Mouse (Mus musculus) kidney, adult 8-10 months (tissue): ENCODE measurements at regions not wholly inside any gene's neighbourhood (a gene's known extent, or its start where the extent isn't known, plus 50 kb on each side); places are given as distances from the start of the nearest gene placed in this dataset.
"Not testable (repeated sequence)": the region's sequence is repeated elsewhere in the genome, so short reads cannot be mapped to it uniquely, and the experiment has no call there.

Experiments
- DNase-seq, 2 experiments: peaks; one replicate each; pipeline ENCODE4 v3.0.0; 2022

DNA sequence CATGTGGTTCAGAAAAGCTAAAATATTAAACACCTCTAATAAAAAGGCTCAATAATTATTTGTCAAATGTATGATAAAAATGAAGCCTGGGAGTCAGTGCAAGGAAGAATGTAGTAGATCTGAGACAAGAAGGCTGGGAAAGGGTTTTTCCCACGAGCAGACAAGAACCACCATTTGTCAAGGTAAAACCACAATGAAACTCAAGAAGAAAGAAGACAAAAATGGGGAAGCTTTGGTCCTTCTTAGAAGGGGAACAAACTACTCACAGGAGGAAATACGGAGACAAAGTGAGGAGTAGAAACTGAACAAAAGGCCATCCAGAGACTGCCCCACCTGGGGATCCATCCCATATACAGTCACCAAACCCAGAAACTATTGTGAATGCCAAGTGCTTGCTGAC, 420.0 kb downstream of the Hs3st1 start:
- no peak for DNase-seq

DNA sequence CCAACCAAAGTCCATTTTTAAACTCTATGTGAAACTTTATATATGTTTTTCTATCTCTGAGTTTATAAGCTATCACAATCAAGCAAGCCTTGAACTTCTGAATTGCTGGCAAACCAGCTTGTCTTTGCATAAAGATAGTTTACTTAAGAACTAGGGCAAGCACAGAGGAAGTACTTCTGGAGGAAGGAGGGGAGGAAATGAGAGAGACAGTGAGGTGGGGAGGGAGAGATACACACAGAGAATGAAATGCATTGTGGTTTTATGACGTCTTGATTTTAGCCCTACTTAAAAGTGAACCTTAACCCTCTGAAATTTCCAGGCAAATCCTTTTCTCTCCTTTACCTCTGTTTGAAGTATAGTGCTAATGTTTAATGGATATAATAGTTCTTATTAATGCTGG, 421.0 kb downstream of the Hs3st1 start:
- no peak for DNase-seq

DNA sequence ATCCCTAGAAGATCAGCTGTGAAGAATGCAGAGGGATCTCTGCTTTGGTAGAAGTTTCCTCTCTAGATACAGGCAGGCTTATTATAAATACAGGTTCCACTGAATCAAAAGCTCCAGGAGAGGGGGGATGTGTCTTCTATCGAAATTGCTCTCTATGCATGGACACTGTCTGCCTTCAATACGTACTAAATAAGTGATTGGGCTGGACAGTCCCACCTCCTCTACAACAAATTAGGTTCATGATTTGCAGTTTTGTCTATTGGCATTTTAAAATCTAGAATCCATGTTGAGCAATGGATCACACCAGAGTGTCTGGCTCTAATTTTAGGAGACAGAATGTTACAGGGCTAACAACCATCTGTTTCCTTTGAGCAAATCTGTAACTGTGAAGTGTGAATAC, 429.9 kb downstream of the Hs3st1 start:
- DNase-seq: no peak

DNA sequence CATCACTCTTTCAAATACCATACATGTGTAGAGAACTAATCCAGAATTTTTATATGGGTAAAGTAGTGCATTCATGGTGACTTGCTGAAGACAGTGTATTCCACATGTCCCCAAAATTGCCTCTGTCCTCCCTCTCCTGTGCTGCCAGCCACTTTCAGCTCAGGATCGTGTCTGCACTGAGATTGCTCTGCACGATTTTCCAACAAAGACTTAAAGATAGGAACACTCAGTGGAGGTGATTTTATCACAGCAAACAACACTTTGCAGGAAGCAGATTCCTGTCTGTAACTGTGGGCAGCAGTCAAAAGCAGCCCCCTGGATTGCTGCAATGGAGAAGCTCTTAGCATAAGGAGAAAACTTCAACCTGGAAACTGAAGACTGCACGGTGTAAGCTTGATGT, 438.8 kb downstream of the Hs3st1 start:
- no peak for DNase-seq

DNA sequence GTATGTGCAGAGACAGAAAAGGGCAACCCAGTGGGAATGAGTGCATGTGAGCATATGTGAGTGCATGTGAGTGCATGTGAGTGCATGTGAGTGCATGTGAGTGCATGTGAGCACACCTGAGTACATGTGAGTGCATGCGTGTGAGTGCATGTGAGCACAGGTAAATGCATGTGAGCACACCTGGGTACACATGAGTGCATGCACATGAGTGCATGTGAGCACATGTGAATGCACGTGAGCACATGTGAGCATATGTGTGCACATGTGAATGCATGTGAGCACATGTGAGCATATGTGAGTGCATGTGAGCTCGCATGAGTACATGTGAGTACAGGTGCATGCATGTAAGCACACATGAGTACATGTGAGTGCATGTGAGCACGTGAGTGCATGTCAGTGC, 434.6 kb upstream of the Clnk start:
- no peak for DNase-seq

DNA sequence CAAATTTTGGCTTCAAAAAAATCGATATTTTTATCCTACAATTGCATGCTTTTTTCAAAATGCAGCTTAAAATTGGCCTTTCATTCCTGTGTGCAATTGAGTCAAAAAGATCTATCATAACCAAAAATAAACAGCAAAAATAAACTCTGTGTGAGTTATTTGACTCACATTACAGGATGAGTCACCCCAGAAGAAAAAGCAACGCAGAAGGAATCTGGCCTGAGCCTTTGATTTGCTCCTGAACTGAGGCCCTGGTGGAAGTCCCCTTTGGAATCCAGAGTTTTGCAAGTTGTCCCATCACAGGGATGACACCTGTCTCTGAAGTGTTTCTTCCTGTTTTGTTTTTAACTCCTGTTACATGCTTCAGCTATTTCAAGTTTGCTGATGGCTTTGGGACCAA, 429.2 kb upstream of the Clnk start:
- no peak for DNase-seq

DNA sequence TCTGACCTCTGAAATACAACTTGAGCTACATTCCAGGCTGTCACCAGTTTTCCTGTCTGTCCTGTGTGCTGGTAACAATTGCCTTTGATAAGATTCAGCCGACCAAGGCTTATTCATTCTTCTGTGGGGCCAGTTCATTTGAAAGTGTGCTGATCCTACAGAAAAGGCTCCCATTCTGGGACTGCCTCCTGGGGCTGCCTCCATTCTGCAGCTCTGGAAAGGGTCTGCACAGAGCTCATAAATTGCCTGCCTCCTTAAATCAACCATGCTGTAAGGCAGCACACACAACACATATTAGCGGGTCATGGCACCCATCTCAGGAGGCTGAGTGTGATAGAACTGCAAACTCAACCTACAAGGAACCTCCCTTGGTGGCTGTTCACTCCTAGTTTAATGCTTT, 416.2 kb upstream of the Clnk start:
- DNase-seq: no peak

DNA sequence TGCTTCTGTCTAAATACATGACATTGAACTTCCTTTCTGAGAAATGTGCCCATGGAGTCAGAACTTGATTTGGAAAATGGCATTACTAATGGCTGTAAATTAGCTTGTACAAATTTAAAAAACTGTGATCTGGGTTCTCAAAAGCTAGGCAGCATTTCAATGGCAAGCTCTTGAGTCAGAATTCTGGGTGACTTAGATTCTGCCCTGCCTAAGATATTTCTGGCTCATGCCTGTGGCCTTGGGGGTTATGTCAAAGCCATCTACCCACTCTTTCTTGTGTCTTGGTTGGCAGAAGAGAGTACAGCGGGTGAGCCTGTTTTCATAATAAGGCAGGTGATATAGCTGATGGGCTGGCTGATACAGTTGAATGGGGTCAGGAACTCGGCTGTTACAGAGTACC, 404.4 kb upstream of the Clnk start:
- DNase-seq: no peak

DNA sequence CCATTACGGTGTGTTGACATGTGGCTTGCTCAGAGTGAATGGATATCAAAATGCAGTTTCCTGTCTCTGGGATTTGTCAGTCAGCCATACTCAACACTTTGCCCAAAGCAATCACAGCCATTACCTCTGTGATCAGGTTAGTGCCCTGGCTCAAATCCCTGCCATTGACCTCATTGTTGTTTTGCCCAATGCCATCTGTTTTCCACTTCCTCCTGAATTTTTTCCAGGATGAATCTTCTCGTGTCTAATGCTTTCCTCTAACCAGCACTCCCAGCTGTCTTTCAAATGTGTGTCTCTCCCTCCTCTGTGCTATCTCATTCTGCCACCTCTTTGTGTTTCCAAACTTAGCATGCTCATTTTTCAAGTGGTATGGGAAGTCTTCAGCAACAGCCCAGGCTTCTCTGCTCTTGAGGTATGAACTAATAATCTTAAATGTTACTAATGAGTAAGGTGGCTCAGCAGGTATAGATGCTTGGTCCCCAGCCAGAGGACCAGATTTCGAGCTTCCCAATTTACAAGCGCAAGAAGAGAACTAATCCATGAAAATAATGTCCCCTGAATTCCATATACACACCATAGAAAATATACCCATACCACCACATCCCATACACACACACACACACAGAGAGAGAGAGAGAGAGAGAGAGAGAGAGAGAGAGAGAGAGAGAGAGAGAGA, 397.2 kb upstream of the Clnk start:
- no peak for DNase-seq

DNA sequence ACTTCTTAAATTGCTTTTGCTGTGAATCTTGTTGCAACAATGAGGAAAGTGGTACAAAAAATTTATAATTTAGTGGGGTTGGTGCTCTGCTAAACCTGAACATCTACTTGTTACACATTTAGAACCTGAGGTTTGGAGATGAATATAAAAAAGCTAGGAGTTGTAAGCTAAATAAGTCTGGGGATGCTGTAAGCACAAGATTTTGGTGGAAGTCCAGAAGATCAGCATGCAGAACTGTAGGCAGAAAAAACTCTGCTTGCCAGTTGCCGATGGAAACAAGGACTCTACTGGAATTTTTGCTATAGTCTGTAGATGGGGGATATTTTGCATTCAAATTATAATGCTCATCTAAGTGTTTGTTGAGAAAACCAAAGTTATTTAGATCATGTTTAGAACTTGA, 390.5 kb upstream of the Clnk start:
- no peak for DNase-seq

DNA sequence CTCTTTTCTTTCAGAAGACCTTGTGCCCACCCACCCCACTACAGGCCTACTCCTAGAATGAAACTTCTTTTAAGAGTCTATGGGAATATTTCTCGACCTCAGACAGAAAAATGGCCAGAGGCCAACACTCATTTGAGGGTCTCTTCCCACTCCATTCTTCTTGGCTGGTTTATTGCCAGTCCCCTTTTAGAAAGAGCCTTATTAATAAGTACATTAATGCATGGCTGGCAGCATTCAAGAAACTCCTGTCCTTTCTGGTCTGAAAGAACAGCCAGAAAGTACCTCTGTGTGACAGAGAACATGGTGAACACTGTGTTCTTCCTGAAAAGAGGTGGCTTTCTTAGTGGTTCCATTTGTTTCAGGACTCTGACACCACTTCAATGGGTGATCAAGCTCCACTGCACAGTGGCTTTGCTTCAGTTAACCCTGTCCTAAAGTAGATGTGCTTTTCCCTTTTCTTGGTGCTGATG, 384.1 kb upstream of the Clnk start:
- DNase-seq: no peak

DNA sequence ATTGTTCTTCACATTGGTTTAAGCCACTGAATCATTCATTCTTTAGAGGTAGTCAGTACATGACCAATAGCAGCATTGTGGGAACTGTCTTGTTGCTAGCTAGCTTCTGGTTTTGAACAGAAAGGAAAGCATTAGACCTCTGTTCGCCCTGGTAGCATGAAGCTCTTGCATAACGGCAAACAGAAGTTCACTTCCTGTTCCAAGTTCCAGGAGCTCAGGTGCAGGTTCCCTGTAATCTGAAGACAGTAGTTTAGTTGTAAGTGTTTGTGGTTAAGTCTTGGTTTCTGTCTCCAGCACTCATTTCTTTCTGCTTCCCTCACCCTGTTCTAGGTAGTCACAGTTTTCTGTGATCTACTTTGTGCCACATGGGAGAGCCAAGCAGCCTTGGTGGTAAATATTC, 381.1 kb upstream of the Clnk start:
- DNase-seq: no peak

DNA sequence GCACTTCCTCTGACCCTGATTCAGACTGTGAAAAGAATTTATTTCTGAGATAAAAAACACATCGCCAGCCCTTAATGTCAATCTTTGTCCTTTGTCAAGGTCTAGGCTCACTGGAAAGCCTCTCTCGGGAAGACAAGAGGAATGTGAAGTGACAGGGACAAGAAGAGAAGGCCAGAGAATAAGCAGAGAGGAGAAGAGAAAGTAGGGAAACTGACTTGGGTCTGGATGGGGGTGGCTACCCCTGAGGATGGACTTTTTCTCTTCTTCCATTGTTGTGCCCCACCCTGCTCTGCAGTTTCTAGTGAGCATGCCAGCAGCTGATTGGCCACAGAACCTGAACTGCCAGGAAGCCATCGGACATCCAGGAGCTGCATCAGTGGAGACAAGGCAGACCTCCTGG, 375.6 kb upstream of the Clnk start:
- DNase-seq: no peak

DNA sequence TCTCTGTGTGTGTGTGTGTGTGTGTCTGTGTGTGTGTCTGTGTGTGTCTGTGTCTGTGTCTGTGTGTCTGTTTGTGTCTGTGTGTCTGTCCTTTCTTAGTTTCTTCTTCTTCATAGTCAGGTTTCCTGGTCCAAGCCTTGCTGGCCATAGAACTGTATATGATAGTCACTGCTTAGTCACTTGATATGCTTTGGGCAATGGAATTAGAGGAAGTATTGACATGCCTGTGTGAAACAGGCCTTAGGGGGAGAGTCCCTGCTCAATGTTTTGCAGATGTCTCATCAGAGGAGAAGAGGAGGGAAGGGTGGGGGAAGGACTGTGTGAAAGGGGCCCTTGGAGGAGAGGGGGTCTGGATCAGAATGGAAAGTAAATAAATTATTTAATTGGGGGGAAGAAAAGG, 374.4 kb upstream of the Clnk start:
- DNase-seq: no peak

DNA sequence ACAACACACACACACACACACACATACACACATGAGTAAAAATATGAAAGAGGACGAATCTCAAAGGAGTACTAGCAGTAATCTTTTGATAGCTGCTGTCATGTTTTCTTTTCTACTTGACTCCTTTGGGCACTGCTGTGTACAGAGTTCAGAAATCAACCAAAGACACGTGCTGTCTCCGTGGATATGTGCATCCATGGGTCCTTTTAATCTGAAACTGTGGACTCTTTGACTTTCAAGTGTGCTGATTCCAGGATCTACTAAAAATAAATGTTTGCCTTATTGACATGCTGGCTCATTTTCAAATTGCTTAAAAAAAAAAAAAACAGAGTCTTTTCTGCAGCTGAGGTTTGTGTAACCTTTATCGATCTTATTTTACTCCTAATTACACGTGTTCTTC, 343.1 kb upstream of the Clnk start:
- DNase-seq: no peak

DNA sequence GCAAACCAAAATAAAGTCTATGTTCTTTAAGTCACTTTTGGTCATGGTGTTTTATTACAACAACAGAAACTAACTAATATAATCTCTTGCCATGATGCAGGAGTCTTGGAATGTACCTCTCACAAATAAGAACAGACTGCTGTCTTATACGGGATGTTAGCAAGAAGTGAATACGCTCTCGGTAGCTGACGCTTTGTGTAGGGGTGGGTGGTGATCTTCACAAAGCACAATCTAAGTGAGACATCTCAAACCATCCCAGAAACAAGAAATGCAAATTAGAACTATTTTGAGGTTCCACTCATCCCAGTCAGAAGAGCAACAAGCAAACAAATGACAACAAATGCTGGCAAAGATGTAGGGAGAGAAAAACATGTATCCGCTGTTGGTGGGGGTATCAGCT, 339.7 kb upstream of the Clnk start:
- DNase-seq: no peak

DNA sequence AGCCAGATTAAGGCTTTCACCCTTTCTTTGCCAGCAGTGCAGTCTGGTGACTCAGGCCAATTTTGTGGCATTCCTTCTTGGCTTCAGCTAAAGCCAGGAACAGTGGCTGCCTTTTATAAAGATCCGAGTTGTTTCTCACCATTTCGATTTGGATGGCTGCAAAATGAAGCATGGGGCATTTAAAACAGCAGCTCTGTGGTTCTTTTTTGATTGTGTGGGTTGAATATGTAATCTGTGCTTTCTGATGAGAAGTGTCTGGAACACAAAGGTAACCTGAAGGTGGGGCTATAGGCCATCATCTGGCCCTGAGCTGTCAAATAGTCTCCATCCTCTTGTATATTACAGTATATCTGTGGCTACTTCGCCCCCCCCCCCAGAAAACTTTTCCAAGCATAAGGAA, 338.4 kb upstream of the Clnk start:
- DNase-seq: no peak

DNA sequence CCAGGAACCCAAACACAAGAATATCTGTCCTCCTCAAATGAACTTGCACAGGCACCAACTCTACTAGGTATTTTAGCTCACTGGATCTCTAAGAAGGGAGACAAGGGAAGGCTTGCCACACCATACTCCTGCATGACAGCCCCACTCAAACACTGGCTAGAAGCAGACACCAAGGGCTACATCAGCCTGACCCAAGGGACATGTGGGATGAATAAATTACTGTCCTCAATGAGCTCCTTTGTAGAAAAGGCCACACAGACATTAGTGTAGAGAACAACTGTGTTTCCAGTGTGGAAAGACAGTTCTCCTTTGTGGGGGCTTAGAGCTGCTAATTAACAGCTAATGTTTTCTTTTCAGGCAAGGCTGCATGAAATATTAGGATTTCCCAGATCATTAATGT, 335.9 kb upstream of the Clnk start:
- DNase-seq: no peak

DNA sequence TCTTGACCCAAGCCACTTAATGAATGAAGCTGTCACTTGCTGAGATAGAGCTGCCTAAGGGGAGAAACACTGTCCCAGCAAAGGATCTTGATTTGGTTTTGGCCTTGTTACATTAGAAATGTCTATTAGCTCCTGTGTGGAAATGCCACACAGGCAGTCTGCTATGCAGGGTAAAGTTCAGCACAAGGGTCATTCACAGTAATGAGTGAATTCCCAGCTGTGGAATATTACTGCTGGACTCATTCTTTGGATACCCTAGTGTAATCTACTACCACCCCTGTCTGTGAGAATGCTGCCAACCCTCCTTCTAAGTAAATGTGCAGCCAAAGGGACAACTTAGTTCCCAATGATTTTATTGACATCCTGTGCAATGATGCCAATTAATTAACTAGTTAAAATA, 322.2 kb upstream of the Clnk start:
- DNase-seq: peak; percentile 16 to 17

DNA sequence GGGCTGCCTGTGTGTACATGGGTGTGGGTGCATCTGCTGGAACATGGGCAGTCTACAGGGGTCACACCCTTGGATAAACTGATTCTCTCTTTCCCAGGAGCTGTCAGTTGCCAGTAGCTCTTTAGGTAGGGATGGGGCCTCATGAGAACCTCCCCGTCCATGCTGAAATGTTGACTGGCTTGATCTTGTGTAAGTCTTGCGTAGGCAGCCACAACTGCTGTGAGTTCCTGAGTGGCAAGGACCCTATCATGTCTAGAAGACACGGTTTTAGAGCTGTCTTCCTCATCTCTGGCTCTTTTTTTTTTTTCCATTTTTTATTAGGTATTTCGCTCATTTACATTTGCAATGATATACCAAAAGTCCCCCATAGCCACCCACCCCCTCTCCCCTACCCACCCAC, 314.5 kb upstream of the Clnk start:
- DNase-seq: not testable (repeated sequence)

DNA sequence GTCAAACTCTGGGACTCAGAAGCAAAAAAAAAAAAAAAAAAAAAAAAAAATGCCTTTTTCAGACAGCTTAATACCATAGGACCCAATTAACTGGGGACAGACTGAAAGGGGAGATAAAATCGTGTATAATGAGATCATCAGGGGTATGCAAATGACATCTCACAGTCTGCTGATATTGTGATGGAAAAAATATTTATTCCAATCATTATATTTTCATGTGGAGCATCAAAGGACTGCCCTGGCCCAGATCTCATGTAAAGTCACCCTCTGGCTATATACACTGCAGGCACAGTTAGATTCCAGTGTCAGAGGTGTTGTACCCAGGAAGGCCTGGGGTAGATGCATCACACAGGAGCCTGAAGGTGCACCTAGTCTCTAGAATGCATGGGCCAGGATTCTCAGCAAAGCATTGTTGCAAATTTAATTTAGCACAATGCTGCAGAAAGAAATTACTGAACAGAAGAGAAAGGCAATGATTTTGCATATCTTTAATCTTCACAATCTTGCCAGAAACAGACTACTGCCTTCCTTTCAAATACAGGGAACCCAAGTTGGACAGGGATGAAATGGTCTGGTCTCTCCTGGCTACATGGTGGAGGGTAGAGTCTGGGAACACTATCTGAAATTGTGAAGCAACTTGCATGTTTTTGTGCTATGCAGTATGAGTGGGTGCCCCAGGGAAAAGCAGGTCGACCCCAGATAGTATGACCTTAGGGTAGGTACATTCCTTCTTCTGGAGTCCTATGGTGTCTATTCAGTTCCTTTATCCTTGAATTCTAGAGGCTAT, 305.2 kb upstream of the Clnk start:
- no peak for DNase-seq

DNA sequence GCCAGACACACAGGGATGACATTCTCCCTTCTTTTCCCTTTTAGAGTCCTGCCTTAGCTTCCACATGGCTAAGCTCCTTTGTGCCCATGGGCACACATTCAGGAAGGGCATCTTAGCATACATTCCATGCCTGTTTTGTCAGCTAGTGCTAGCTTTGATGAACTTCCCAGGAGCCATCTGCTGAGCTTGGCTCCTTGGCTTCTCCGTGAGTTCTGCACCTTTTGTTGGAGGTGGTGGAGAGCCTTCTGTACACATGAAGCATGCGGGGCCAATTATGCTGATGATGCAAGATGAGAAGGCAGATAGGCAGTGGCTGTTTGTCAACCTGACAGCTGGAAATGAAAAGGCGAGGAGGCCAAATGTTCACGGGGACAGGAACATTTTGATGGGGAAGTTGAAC, 304.4 kb upstream of the Clnk start:
- no peak for DNase-seq

DNA sequence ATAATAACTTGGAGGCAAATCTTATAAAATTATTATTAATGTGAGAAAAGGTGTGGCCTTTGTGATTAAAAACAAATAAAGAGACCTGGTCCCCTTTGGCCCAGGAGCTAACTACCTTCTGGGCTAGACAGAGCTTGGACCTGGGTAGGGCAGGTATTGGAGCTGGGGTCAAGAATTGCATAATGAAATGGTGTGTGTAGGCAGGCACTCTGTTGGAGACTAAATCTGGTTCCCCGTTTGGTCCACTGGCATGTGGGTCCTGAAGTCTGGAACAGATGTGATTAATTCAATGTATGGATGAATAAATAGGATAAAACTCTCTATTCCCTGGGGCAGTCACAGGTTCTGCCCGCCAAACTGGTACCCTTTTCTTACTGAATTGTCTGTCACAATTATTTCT, 301.3 kb upstream of the Clnk start:
- DNase-seq: no peak

DNA sequence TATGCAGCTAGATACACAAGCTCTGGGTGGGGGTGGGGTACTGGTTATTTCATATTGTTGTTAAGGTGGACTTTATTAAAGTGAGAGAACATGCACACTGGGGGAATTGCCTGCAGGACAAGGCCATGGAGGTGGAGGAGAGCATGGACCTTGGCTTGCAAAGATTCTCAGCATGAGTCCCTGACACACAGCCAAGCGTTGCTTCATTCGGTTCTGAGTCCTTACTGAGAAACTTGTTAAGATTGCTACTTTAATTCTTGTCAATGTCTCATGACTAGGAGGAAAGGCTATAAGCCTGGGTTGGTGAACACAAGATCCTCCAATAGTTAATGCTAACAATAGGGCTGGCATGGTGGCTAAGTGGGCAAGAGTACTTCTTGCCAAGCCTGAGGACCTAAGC, 300.3 kb upstream of the Clnk start:
- DNase-seq: no peak

DNA sequence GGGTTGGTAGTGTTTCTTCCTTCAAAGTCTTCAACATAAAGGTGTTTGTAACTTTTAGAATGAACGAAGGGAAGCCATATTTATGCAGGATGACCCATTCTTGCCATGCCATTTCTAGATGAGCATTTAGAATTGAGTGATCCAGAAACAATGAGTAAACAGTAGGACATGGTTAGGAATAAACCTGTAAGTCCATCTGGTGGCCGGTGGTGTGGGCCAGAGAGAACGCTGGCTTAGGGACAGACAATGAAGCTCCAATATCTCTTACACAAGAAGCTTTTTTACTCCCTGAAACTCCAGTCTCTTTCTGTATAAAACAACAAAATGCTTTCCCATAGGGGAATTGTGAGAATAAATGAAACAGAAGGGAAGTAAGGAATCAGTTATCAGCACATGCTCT, 296.9 kb upstream of the Clnk start:
- no peak for DNase-seq
